Mouse (Mus musculus) heart, embryonic 16.5 days (tissue): ENCODE data around the gene Gm13694. TPM values are rescaled to one million over a fixed set of nuclear protein-coding genes. Genes with fewer than 3 reads are reported as not detected.
"Not testable (repeated sequence)": the region's sequence is repeated elsewhere in the genome, so short reads cannot be mapped to it uniquely, and the experiment has no call there.

Experiments used
- ATAC-seq: fragments of 200-750 bp; cut with Nextera tagmentation; replicated peaks from 2 replicates; pipeline ENCODE4 v1.8.0; 2017; ENCODE audit warnings: moderate number of reproducible peaks; ENCODE audit not compliant: insufficient read depth, low FRiP score; ENCODE audit errors: extremely low read depth
- H3K27ac ChIP-seq: fragments of 300-500 bp; sonication (generic); 2 replicates; pipeline ENCODE4 v1.5.1; 2014; ENCODE audit warnings: mild to moderate bottlenecking, low read length, control low read depth, moderate library complexity
- H3K27me3 ChIP-seq: fragments of 300-500 bp; sonication (generic); 2 replicates; pipeline ENCODE4 v1.6.1; 2014; ENCODE audit warnings: low read length, mixed read lengths; ENCODE audit not compliant: control insufficient read depth, insufficient read depth
- H3K36me3 ChIP-seq: fragments of 300-500 bp; sonication (generic); 2 replicates; pipeline ENCODE4 v1.6.1; 2014; ENCODE audit not compliant: control insufficient read depth, insufficient read depth
- H3K4me1 ChIP-seq: fragments of 300-500 bp; sonication (generic); 2 replicates; pipeline ENCODE4 v1.6.1; 2014; ENCODE audit warnings: low read length, mixed read lengths; ENCODE audit not compliant: control insufficient read depth, insufficient read depth
- H3K4me2 ChIP-seq: fragments of 300-500 bp; sonication (generic); 2 replicates; pipeline ENCODE4 v1.6.1; 2014; ENCODE audit warnings: low read depth, mild to moderate bottlenecking, control low read depth, low read length
- H3K4me3 ChIP-seq: fragments of 300-500 bp; sonication (generic); 2 replicates; pipeline ENCODE4 v1.5.1; 2014; ENCODE audit warnings: mild to moderate bottlenecking, control low read depth, low read length
- H3K9ac ChIP-seq: fragments of 300-500 bp; sonication (generic); 2 replicates; pipeline ENCODE4 v1.6.1; 2014; ENCODE audit warnings: low read length, control low read depth
- H3K9me3 ChIP-seq: fragments of 300-500 bp; sonication (generic); replicated peaks from 2 replicates; pipeline ENCODE4 v1.6.1; 2016; ENCODE audit warnings: low read length; ENCODE audit not compliant: control insufficient read depth
- WGBS: fragments of 180-500 bp; shearing (Covaris S2); extraction: QIAGEN DNeasy Blood & Tissue Kit; methylation state at CpG from one replicate; pipeline ENCODE4 v1.1.7; 2014; 5-methylcytosine and 5-hydroxymethylcytosine counted together
- polyA plus RNA-seq: library from polyadenylated mRNA; unstranded; fragments of >200 nt; fragmentation: Nextera tagmentation; extraction: Ambion mirVana; gene quantifications from 2 replicates; pipeline ENCODE4 v1.2.1, GENCODE M21; 2015

The Gm13694 gene
- polyA plus RNA-seq, 1 experiment from 2014 or later, result not detected

DNA sequence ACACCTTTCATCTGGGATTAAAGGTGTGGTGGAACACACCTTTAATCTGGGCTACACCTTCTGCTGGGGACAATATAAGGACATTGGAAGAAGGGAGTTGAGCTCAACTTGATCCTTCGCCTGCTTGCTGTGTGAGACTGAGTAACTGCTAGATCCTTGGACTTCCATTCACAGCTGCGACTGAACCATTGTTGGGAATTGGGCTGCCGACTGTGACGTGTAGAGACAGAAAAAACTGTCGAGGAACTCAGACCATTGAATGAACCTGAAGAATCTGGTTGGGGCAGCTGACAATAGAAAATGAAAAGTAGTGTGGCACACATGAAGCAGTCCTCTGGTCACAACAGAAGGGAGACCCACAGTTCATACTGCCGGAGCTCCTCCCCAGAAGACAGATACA lies 5.7 kb downstream of the Gm13694 start, which contains the start of gene Gm13697:
Gene Gm13697 (plus strand): TSS at position 301 of the 400 bp plus-strand sequence.
- no CpG with 5 or more reads among the region's 6 CpGs for WGBS
- not testable (repeated sequence) for H3K4me3 ChIP-seq

DNA sequence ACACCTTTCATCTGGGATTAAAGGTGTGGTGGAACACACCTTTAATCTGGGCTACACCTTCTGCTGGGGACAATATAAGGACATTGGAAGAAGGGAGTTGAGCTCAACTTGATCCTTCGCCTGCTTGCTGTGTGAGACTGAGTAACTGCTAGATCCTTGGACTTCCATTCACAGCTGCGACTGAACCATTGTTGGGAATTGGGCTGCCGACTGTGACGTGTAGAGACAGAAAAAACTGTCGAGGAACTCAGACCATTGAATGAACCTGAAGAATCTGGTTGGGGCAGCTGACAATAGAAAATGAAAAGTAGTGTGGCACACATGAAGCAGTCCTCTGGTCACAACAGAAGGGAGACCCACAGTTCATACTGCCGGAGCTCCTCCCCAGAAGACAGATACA lies 11.5 kb downstream of the Gm13694 start, which contains the start of gene Gm13691:
Gene Gm13691 (plus strand): TSS at position 301 of the 400 bp plus-strand sequence.
- not testable (repeated sequence) for H3K27ac ChIP-seq, H3K27me3 ChIP-seq, ATAC-seq, H3K4me2 ChIP-seq, H3K36me3 ChIP-seq, H3K4me3 ChIP-seq, H3K4me1 ChIP-seq, H3K9ac ChIP-seq, H3K9me3 ChIP-seq
- no CpG with 5 or more reads among the region's 6 CpGs for WGBS

More for the DNA sequence above, 5.7 kb downstream of the Gm13694 start, which contains the start of gene Gm13697:
- not testable (repeated sequence) for H3K4me1 ChIP-seq, H3K9ac ChIP-seq, H3K36me3 ChIP-seq, ATAC-seq, H3K4me2 ChIP-seq, H3K9me3 ChIP-seq, H3K27ac ChIP-seq, H3K27me3 ChIP-seq

DNA sequence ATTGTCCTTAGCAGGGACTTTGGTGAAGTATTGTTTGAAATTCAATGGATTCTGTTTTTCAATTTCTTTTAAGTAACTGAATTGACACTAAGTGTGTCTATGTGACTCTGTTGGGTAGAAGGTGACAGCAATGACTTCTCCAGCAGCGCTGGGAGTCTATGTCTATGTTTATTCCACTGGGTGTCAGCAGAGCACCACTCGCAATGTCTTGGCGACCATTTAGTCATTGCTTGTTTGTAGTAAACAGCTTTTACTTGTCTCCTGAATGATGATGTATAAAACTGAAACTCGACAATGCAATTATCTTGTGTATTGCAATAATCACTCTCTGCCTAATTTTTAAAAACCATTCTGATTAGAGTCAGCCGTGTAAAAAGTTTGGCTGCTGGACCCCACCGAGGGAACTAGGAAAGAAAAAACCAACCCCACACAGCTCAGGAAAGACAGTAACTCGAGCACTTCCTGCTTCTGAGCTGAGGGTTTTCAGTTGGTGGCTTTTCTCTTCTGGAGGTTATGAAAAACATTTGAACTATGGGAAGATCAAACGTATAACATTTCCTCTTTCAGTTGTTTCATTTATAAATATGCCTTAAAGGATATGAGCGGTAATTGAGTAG lies 15.0 kb downstream of the Gm13694 start:
- H3K27me3 ChIP-seq, H3K4me1 ChIP-seq, H3K9ac ChIP-seq, H3K36me3 ChIP-seq, H3K9me3 ChIP-seq: not testable (repeated sequence)
- 31% methylated on average over 7 of the region's 9 CpGs for WGBS
- Histone ChIP-seq H3K4me3 (0 out of 2 replicates have a peak overlapping the region, but pooled peaks have one; percentile 14), H3K27ac (peak overlapping the region; percentile 18; the same call in 1 of the 2 replicates), H3K4me2 (peak overlapping the region; percentile 44)
- peak; percentile 80; the same call in 1 of the 2 replicates for ATAC-seq

DNA sequence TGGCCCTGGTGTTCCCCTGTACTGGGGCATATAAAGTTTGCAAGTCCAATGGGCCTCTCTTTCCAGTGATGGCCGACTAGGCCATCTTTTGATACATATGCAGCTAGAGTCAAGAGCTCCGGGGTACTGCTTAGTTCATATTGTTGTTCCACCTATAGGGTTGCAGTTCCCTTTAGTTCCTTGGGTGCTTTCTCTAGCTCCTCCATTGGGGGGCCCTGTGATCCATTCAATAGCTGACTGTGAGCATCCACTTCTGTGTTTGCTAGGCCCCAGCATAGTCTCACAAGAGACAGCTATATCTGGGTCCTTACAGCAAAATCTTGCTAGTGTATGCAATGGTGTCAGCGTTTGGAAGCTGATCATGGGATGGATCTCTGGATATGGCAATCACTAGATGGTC lies 15.8 kb downstream of the Gm13694 start:
- not testable (repeated sequence) for H3K36me3 ChIP-seq, H3K4me2 ChIP-seq, ATAC-seq, H3K27me3 ChIP-seq, H3K9me3 ChIP-seq, H3K9ac ChIP-seq, H3K4me3 ChIP-seq, H3K27ac ChIP-seq, H3K4me1 ChIP-seq
- no CpG with 5 or more reads among the region's 3 CpGs for WGBS

DNA sequence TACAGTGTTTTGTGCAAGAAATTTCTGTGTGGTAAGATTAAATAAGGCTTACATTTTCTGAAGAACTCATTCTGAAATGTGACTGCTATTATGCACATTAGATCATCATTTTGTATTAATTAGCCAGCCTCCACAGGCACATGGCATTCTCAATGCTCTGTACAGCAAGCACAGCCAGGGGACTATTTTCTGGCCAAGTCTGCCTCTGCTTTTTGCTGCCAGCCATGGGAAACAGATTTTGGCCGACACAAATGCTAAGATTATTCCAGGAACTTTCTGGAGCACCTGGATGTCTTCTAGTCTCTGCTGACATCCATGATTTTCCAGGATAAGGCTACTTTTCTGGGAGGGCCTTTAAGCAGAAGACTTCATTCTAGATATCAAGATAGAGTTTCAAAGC lies 30.2 kb downstream of the Gm13694 start:
- 29% methylated on average over 1 of the region's 1 CpGs for WGBS
- ATAC-seq, result no peak
- H3K4me2 ChIP-seq, result no peak overlapping the region

DNA sequence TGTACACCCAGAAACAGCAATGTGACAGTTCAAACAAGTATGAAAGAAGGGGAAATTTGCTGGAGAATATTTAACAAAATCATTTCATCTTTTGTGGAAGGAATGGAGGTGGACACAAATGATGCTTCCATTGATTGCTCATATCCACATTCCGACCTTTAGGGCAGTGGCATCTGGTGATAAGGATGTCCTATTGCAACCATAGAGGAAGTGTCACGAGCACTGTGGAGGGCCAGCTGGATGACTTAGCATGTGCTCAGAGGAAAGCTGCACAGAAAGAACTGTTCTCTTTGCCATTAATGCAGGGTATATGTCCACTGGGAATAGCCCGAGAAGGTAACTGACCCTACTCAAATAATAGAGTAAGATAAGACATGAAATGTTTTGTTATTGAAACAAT lies 31.1 kb downstream of the Gm13694 start:
- H3K9me3 ChIP-seq, result no peaks in the 10 kb centered on the region
- H3K4me2 ChIP-seq, result no peak overlapping the region
- ATAC-seq, result no peak
- no peak overlapping the region for H3K4me3 ChIP-seq
- H3K4me1 ChIP-seq, result no peaks in the 10 kb centered on the region
- no peaks in the 10 kb centered on the region for H3K27me3 ChIP-seq
- WGBS, result 45% methylated on average over 3 of the region's 3 CpGs
- no peak overlapping the region for H3K27ac ChIP-seq
- H3K36me3 ChIP-seq, result no peaks in the 10 kb centered on the region
- no peak overlapping the region for H3K9ac ChIP-seq

More for the DNA sequence above, 30.2 kb downstream of the Gm13694 start:
- Histone ChIP-seq H3K9me3 (no peaks in the 10 kb centered on the region), H3K36me3 (no peaks in the 10 kb centered on the region), H3K9ac (no peak overlapping the region), H3K27ac (no peak overlapping the region), H3K27me3 (no peaks in the 10 kb centered on the region), H3K4me1 (no peaks in the 10 kb centered on the region), H3K4me3 (no peak overlapping the region)

DNA sequence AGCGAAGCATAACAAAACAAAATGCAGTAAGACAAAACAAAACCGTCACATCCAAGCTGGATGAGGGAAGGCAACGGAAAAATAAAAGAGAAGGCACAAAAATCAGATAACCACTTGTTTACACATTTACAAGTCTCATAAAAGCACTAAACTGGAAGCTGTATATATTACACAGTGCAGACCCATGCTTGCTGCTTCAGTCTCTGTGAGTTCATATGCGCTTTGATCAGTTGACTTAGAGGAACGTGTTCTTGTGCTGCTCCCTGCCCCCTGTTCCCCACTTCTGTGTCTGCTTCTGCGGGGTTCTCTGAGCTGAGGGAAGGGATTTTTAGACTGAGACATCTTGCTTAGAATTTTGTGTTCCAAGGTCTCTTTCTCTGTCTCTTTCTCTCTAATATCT lies 35.8 kb downstream of the Gm13694 start:
- H3K4me3 ChIP-seq, result no peak overlapping the region
- H3K4me1 ChIP-seq, result peaks cover 10% of the 10 kb centered on the region
- H3K9me3 ChIP-seq, result no peaks in the 10 kb centered on the region
- whole genome bisulfite sequencing, result 63% methylated on average over 6 of the region's 6 CpGs
- H3K36me3 ChIP-seq, result no peaks in the 10 kb centered on the region
- H3K27me3 ChIP-seq, result no peaks in the 10 kb centered on the region
- H3K9ac ChIP-seq, result no peak overlapping the region
- no peak overlapping the region for H3K27ac ChIP-seq
- no peak overlapping the region for H3K4me2 ChIP-seq
- no peak for ATAC-seq

DNA sequence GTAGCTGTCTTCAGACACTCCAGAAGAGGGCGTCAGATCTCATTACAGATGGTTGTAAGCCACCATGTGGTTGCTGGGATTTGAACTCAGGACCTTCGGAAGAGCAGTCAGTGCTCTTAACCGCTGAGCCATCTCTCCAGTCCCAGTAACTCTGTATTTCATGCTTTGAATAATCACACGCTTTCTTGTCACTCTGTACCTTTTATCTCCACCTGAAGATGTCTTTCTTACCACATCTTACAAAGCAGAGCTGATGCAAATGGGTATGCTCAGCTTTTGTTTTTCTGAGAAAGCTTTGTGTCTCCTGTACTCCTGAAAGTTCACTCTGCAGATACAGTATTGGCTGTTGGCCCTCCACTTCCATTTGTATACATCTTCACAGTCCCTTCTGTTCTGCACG lies 37.6 kb downstream of the Gm13694 start:
- WGBS, result 77% methylated on average over 5 of the region's 5 CpGs
- not testable (repeated sequence) for H3K36me3 ChIP-seq, H3K9ac ChIP-seq, H3K4me3 ChIP-seq, ATAC-seq, H3K4me1 ChIP-seq, H3K27ac ChIP-seq, H3K27me3 ChIP-seq, H3K4me2 ChIP-seq, H3K9me3 ChIP-seq

DNA sequence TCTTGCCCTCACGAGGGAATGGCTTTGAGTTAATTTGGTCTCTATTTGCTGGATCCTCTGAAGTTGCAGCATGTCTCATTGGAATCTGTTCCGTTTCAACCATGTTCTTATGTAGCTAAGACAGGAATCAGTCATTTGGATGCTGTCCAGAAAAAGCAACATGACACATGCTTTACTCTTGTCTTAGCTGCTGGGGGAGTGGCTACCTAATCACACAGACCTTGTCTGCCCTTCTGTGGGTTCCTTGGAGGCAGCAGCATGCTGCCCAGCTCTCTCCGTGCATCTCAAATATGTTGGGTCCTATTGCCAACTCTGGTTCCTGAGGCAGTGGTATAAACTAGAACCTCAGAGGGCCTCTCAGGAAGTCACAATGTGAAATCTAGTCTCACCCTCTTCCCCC lies 39.6 kb downstream of the Gm13694 start:
- Histone ChIP-seq H3K4me3 (no peak overlapping the region), H3K4me2 (no peak overlapping the region), H3K27me3 (no peaks in the 10 kb centered on the region), H3K36me3 (no peaks in the 10 kb centered on the region), H3K27ac (no peak overlapping the region), H3K4me1 (peaks cover 10% of the 10 kb centered on the region), H3K9ac (no peak overlapping the region), H3K9me3 (no peaks in the 10 kb centered on the region)
- peak; percentile 69; the same call in 1 of the 2 replicates for ATAC-seq
- 10% methylated on average over 3 of the region's 3 CpGs for WGBS
